Mouse (Mus musculus): Measurements from ENCODE around the gene Zfp36l2. TPM values are rescaled to one million over a fixed set of nuclear protein-coding genes. Genes with fewer than 3 reads are reported as not detected.

Gene Zfp36l2
- polyA plus RNA-seq, 1 experiment from 2014 or later: 9.6 TPM

DNA sequence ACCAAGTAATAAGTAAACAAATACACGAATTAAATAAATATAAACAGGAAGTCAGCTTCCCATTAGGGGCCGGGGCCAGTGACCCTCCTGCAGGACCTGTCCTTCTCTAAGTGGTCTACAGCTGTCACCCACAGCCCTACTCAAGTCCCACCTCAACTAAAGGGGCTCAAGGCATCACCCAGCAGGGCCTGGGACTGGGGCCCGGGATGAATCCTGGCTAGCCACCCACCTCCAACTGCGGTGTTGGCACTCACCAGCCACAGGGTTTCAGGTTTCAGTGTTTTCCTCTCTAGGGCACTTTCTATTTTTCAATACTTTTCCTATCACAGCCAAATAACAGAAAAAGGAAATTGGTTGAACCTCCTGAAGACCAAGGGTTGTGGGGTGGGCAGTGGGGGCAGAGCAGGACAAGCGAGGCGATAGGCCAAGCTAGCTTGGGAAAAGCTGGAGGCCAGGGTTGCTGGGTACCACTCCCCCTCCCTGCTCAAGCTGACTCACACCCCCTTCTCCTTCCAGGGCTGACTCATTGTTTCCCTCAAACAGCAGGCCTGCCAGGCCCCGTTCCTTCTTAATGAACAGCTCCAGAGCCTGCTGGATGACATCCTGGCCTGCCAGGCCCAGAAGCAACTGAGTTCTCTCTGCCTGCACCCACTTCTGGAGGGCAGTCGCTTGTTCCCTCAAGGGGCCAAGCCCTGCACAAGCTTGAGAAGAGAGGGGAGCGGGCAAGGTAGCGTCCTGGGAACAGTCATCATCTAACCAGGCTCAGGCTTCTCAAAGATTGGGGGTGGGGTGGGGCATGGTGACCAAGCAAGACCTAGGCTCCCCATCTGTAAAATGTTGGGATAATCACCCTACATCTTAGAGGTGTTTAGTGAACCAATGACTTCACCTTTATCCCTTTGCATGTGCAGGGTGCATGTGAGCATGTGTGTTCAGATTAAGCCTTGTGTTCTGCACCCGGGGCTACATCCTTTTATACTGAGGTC, 39.0 kb downstream of the Zfp36l2 start:
- Histone ChIP-seq H3K9me3 (ENCODE audit: control insufficient read depth, low read length) (no peaks in the 10 kb centered on the region), H3K4me3 (ENCODE audit: control insufficient read depth in 1 of 2, insufficient read depth in 1 of 2, low read depth in 1 of 2, low read length in 2 of 2) (no peak overlapping the region), H3K9ac (ENCODE audit: low read length) (peak overlapping the region; percentile 55; the same call in 1 of the 2 replicates), H3K27ac (replicated peaks in 1 of 2; ENCODE audit: control insufficient read depth in 1 of 2, insufficient read depth in 1 of 2, low read depth in 2 of 2, low read length in 2 of 2) (peak overlapping the region; percentile 73 to 76), H3K27me3 (ENCODE audit: control insufficient read depth, insufficient read depth, low read length) (no peaks in the 10 kb centered on the region), H3K36me3 (ENCODE audit: control insufficient read depth, insufficient read depth, low read length) (no peaks in the 10 kb centered on the region), H3K4me2 (ENCODE audit: low read length) (no peak overlapping the region), H3K4me1 (ENCODE audit: control insufficient read depth in 2 of 2, insufficient read depth in 2 of 2, low read length in 2 of 2) (peaks cover 36 to 43% of the 10 kb centered on the region in 2 experiments)
- WGBS: 26% methylated on average over 11 of the region's 11 CpGs
- peak; percentile 74 for ATAC-seq (ENCODE audit: insufficient number of reproducible peaks, insufficient read depth, low FRiP score, low read depth)

DNA sequence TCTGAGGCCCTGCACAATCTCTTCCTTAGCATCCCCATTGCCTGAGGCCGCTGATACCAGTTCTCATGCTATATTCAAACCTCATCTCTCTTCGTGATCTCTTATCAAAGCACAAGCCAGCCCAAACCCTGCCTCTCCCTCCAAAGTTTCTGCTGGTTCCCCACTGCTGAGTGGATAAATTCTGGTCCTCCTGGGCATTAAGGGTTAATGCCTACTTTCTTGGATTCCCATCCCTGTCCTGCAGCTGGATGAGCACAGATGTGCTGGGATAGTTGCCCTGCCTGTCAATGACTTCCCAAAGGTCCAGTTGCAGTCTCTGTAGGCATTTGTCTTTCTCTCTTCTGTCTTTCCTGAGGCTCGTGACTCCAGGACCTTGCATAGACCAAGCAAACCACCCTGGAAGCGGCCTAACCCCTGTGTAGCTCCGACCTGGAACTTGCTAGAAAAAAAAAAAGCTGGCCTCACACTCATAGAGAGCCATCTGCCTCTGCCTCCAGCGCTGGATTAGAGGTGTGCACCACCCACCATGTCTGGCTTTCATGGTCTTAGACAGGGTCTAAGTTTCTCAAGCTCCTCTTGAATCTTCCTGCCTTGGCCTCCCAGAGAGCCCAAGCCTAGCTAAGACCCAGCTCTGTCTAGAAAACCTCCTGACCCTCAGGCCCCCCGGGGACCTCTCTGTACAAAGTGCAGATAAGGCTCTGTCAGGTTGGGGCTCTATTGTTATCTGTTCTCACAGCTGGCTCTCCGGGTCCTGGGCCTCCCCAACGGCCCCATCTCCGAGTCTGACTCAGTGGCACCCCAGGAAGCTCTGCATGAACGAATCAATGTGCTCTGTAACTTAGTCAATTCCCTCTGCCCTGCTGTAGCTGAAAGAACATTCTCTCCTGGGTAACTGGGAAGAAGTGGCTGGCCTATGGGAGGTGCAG, 40.3 kb downstream of the Zfp36l2 start:
- WGBS: 49% methylated on average over 11 of the region's 11 CpGs
- ATAC-seq (ENCODE audit: insufficient number of reproducible peaks, insufficient read depth, low FRiP score, low read depth): no peak
- Histone ChIP-seq H3K36me3 (ENCODE audit: control insufficient read depth, insufficient read depth, low read length) (no peaks in the 10 kb centered on the region), H3K4me3 (ENCODE audit: control insufficient read depth in 1 of 2, insufficient read depth in 1 of 2, low read depth in 1 of 2, low read length in 2 of 2) (no peak overlapping the region), H3K27me3 (ENCODE audit: control insufficient read depth, insufficient read depth, low read length) (no peaks in the 10 kb centered on the region), H3K9ac (ENCODE audit: low read length) (no peak overlapping the region), H3K4me1 (ENCODE audit: control insufficient read depth in 2 of 2, insufficient read depth in 2 of 2, low read length in 2 of 2) (peaks cover 39 to 46% of the 10 kb centered on the region in 2 experiments), H3K9me3 (ENCODE audit: control insufficient read depth, low read length) (no peaks in the 10 kb centered on the region), H3K27ac (replicated peaks in 1 of 2; ENCODE audit: control insufficient read depth in 1 of 2, insufficient read depth in 1 of 2, low read depth in 2 of 2, low read length in 2 of 2) (peak overlapping the region in 1 of 2 experiments; percentile 41; a peak in 1 of 4 replicates), H3K4me2 (ENCODE audit: low read length) (no peak overlapping the region)

DNA sequence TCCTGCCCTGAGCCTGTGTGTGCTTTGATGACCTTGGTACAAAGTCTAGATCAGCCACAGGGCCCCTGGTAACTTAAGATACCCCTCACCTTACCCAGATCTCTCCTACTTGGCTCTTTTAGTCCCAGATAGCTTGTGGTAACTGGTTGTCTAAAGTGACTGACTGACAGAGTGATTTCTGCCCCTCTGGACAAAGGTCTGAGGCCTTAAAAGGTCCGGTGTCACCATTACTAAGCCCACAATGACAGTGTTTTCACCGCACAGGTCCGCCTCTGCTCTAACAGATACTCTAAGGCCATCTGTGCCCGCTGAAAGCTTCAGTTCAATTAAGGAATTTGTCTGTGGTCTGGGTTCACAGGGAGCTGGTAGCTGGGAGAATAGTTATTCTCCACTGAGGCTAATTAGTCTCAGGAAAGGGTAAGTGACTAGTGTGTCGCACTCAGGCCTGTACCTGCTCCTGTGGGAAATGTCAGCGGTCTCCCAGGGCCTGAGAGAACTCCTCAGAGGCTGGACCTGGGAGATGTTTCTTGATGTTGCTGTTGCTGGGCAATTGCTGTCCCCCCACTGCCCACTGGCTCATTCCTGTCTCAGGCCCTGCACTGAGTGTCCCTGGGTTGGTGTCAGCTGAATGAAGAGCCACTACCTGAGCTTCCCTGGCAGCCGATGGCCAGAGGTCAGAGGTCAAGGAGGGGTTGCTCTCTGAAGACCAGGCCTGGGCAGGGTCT, 41.1 kb downstream of the Zfp36l2 start:
- ATAC-seq (ENCODE audit: insufficient number of reproducible peaks, insufficient read depth, low FRiP score, low read depth): no peak
- 74% methylated on average over 7 of the region's 7 CpGs for WGBS
- no peaks in the 10 kb centered on the region for H3K9me3 ChIP-seq (ENCODE audit: control insufficient read depth, low read length)
- H3K4me3 ChIP-seq (ENCODE audit: control insufficient read depth in 1 of 2, insufficient read depth in 1 of 2, low read depth in 1 of 2, low read length in 2 of 2): no peak overlapping the region
- H3K36me3 ChIP-seq (ENCODE audit: control insufficient read depth, insufficient read depth, low read length): no peaks in the 10 kb centered on the region
- H3K4me2 ChIP-seq (ENCODE audit: low read length): 0 out of 2 replicates have a peak overlapping the region, but pooled peaks have one; percentile 5
- H3K27ac ChIP-seq (replicated peaks in 1 of 2; ENCODE audit: control insufficient read depth in 1 of 2, insufficient read depth in 1 of 2, low read depth in 2 of 2, low read length in 2 of 2): peak overlapping the region; percentile 39 to 78; a peak in 3 of 4 replicates
- peaks cover 42 to 45% of the 10 kb centered on the region in 2 experiments for H3K4me1 ChIP-seq (ENCODE audit: control insufficient read depth in 2 of 2, insufficient read depth in 2 of 2, low read length in 2 of 2)
- H3K9ac ChIP-seq (ENCODE audit: low read length): peak overlapping the region; percentile 30; the same call in 1 of the 2 replicates
- H3K27me3 ChIP-seq (ENCODE audit: control insufficient read depth, insufficient read depth, low read length): no peaks in the 10 kb centered on the region

DNA sequence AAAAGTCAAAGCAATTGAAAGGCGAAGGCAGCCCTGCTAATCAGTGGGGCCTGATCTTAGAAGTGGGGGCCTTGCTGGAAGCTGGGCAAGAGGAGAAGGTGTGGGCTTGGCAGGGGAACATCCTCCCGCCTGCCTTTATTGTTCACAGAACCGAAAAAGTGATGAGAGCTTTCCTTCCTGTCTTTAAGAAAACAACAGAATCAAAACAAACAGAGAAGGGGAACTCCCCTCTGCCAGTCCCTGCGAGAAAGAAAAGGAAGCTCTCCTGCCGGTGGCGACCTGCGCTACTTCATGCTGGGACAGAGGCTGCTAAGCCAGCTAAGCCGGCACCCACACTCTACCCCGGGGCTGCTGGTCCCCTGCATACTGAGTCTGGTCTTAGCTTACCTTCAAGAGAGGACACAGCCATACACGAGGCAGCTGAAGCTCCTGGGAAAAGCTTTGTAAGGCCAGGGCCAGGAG, 41.9 kb downstream of the Zfp36l2 start:
- Histone ChIP-seq H3K27ac (replicated peaks in 1 of 2; ENCODE audit: control insufficient read depth in 1 of 2, insufficient read depth in 1 of 2, low read depth in 2 of 2, low read length in 2 of 2) (peak overlapping the region; percentile 68 to 78), H3K9ac (ENCODE audit: low read length) (no peak overlapping the region), H3K9me3 (ENCODE audit: control insufficient read depth, low read length) (no peaks in the 10 kb centered on the region), H3K4me2 (ENCODE audit: low read length) (peak overlapping the region; percentile 5; the same call in 1 of the 2 replicates), H3K27me3 (ENCODE audit: control insufficient read depth, insufficient read depth, low read length) (no peaks in the 10 kb centered on the region), H3K4me3 (ENCODE audit: control insufficient read depth in 1 of 2, insufficient read depth in 1 of 2, low read depth in 1 of 2, low read length in 2 of 2) (no peak overlapping the region), H3K4me1 (ENCODE audit: control insufficient read depth in 2 of 2, insufficient read depth in 2 of 2, low read length in 2 of 2) (peaks cover 50 to 52% of the 10 kb centered on the region in 2 experiments), H3K36me3 (ENCODE audit: control insufficient read depth, insufficient read depth, low read length) (no peaks in the 10 kb centered on the region)
- WGBS: 40% methylated on average over 10 of the region's 10 CpGs
- no peak for ATAC-seq (ENCODE audit: insufficient number of reproducible peaks, insufficient read depth, low FRiP score, low read depth)

DNA sequence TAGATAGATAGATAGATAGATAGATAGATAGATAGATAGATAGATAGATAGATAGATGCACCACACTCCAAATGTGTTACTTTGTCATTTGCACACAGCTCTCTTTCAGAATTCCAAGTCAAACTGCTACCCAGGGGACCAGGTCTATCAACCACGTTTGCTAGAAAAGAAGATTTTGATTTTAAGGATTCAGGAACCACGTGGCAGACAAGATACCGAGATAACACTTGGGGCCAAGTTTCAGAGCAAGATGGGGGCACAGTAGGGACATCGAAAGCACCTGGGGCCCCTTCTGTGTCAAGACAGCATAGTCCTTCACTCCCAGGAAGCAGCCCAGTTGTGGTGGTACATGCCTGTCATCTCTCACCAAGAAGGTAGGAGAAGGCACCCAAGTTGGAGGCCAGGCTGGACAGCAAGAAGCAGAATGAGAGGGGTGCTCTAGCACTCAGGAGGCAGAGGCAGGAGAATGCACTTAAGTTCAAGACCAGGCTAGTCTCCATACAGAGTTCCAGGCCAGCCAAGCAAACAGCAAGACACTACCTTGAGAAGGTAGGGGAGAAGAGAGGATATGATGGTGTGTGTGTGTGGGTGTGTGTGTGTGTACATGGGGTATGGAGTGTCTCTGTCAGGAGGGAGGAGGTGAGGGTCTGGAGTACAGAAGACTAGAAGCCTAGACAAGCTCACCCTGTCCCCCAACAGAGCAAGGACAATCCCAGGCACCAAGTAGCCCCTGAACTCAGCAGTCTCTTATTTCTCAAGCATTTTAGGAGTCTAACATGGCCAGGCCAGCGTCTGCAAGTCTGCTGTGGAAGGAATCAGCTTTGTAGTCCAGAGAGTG, 42.8 kb downstream of the Zfp36l2 start:
- H3K27ac ChIP-seq (replicated peaks in 1 of 2; ENCODE audit: control insufficient read depth in 1 of 2, insufficient read depth in 1 of 2, low read depth in 2 of 2, low read length in 2 of 2): peak overlapping the region; percentile 51 to 78
- H3K27me3 ChIP-seq (ENCODE audit: control insufficient read depth, insufficient read depth, low read length): no peaks in the 10 kb centered on the region
- ATAC-seq (ENCODE audit: insufficient number of reproducible peaks, insufficient read depth, low FRiP score, low read depth): no peak
- H3K36me3 ChIP-seq (ENCODE audit: control insufficient read depth, insufficient read depth, low read length): no peaks in the 10 kb centered on the region
- WGBS: 76% methylated on average over 5 of the region's 5 CpGs
- peaks cover 57 to 61% of the 10 kb centered on the region in 2 experiments for H3K4me1 ChIP-seq (ENCODE audit: control insufficient read depth in 2 of 2, insufficient read depth in 2 of 2, low read length in 2 of 2)
- no peak overlapping the region for H3K4me2 ChIP-seq (ENCODE audit: low read length)
- no peak overlapping the region for H3K4me3 ChIP-seq (ENCODE audit: control insufficient read depth in 1 of 2, insufficient read depth in 1 of 2, low read depth in 1 of 2, low read length in 2 of 2)
- no peak overlapping the region for H3K9ac ChIP-seq (ENCODE audit: low read length)
- no peaks in the 10 kb centered on the region for H3K9me3 ChIP-seq (ENCODE audit: control insufficient read depth, low read length)

DNA sequence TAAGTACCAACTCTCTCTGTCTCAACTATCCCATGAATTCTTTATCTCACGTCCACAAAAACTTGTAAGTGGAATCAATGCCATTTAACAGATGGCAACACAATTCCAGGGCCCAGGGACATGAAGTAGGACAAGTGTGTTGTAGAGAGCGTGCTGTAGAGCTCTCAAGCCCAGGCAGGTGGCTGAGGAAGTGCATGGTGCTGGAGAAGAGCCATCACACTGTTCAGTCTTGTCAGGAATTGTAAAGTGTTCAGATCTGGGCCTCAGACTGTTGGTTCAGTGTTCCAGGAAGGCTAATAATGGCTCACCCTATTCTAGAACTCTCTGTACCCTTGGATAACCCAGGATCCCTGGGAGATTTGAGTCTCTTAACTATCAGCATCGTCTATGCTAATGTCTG, 43.6 kb downstream of the Zfp36l2 start:
- no peak overlapping the region for H3K4me2 ChIP-seq (ENCODE audit: low read length)
- WGBS: 86% methylated on average over 3 of the region's 3 CpGs
- no peaks in the 10 kb centered on the region for H3K9me3 ChIP-seq (ENCODE audit: control insufficient read depth, low read length)
- no peaks in the 10 kb centered on the region for H3K36me3 ChIP-seq (ENCODE audit: control insufficient read depth, insufficient read depth, low read length)
- no peak overlapping the region for H3K9ac ChIP-seq (ENCODE audit: low read length)
- ATAC-seq (ENCODE audit: insufficient number of reproducible peaks, insufficient read depth, low FRiP score, low read depth): no peak
- no peak overlapping the region for H3K27ac ChIP-seq (replicated peaks in 1 of 2; ENCODE audit: control insufficient read depth in 1 of 2, insufficient read depth in 1 of 2, low read depth in 2 of 2, low read length in 2 of 2)
- peaks cover 54 to 55% of the 10 kb centered on the region in 2 experiments for H3K4me1 ChIP-seq (ENCODE audit: control insufficient read depth in 2 of 2, insufficient read depth in 2 of 2, low read length in 2 of 2)
- no peak overlapping the region for H3K4me3 ChIP-seq (ENCODE audit: control insufficient read depth in 1 of 2, insufficient read depth in 1 of 2, low read depth in 1 of 2, low read length in 2 of 2)
- H3K27me3 ChIP-seq (ENCODE audit: control insufficient read depth, insufficient read depth, low read length): no peaks in the 10 kb centered on the region

Data from heart, embryonic 14.5 days (tissue).